Mouse (Mus musculus): ENCODE data around the gene Myo16.

Myo16 gene

GRCm38 (mm10) chr8:10472371-10472770 is 318.7 kb downstream of the Myo16 start:
- DNase-seq (ENCODE audit: low spot score in 2 of 2) = no peak

DNA sequence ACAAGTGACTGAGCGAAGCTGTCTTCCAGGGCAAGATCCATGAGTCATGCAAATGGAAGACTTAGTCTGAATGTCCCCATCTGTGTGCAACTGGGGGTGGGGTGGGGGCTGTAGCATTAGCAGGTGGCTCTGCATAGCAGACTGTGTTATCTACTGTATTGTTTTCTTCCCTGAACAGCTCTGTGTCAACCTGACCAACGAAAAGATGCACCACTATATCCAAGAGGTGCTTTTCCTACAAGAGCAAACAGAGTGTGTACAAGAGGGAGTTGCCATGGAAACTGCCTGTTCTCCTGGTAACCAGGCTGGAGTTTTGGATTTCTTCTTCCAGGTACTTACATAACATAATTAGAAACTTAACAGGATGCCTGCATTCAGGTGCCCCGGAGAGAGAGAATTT is 320.7 kb downstream of the Myo16 start:
- no peak for DNase-seq (ENCODE audit: low spot score in 2 of 2)

DNA sequence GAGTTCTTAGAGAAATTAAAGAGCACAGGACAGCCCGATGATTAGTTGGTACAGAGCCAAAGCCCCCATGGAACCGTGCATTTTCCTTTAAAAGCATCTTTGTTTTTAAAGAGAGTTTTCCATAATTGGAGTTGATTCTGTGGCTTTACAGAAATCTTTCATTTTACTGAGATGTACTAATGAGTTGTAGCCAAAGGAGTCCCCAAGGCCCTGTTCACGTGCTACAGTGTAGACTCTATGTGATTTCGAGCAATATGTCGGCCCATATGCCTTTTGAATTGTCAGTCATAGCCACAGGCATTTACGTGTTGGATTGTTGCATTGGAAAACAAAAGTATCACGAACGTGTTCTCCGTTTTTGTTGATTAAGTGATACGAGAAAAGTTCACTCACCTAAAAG is 325.3 kb downstream of the Myo16 start:
- no peak for DNase-seq (ENCODE audit: low spot score in 2 of 2)

GRCm38 (mm10) chr8:10480850-10481249 is 327.1 kb downstream of the Myo16 start:
- DNase-seq (ENCODE audit: low spot score in 2 of 2) = no peak

GRCm38 (mm10) chr8:10482064-10482463 is 328.4 kb downstream of the Myo16 start:
- DNase-seq (ENCODE audit: low spot score in 2 of 2) = no peak

- DNase-seq (ENCODE audit: low spot score in 2 of 2) = no peak
Observed at GRCm38 (mm10) chr8:10482880-10483279, 329.2 kb downstream of the Myo16 start.

- DNase-seq (ENCODE audit: low spot score in 2 of 2) = no peak
Observed at GRCm38 (mm10) chr8:10483841-10484240, 330.1 kb downstream of the Myo16 start.

GRCm38 (mm10) chr8:10489738-10490419 is 336.2 kb downstream of the Myo16 start:
- DNase-seq (ENCODE audit: low spot score in 2 of 2) = no peak

GRCm38 (mm10) chr8:10490420-10490784 is 336.7 kb downstream of the Myo16 start:
- no peak for DNase-seq (ENCODE audit: low spot score in 2 of 2)

GRCm38 (mm10) chr8:10490874-10491273 is 337.2 kb downstream of the Myo16 start:
- no peak for DNase-seq (ENCODE audit: low spot score in 2 of 2)

- no peak for DNase-seq (ENCODE audit: low spot score in 2 of 2)
Observed at GRCm38 (mm10) chr8:10499846-10500245, 346.1 kb downstream of the Myo16 start.

GRCm38 (mm10) chr8:10500465-10500864 is 346.8 kb downstream of the Myo16 start:
- no peak for DNase-seq (ENCODE audit: low spot score in 2 of 2)

- DNase-seq (ENCODE audit: low spot score in 2 of 2) = no peak
Observed at GRCm38 (mm10) chr8:10501750-10502149, 348.0 kb downstream of the Myo16 start.

DNA sequence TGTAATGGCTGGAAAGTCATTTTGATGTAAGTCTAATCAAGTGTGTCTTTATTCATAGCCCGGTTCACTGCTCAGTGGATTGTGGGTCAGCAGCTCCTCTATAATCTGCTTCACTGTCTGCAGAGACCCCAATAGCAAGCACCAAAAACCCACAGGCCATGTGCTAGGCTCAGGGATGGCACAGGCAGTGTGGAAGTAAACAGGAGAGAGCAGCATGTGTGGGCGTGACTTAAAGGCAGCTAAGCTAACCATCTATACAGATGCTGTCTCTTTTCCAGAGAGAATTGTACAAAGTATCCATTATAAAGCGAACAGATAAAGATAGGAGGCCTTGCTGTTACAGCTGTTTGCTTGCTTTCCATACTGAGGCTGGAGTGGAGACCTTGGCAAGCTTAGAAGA is 358.4 kb downstream of the Myo16 start:
- DNase-seq (ENCODE audit: low spot score in 2 of 2) = no peak

- no peak for DNase-seq (ENCODE audit: low spot score in 2 of 2)
Observed at GRCm38 (mm10) chr8:10517381-10517780, 363.7 kb downstream of the Myo16 start.

DNA sequence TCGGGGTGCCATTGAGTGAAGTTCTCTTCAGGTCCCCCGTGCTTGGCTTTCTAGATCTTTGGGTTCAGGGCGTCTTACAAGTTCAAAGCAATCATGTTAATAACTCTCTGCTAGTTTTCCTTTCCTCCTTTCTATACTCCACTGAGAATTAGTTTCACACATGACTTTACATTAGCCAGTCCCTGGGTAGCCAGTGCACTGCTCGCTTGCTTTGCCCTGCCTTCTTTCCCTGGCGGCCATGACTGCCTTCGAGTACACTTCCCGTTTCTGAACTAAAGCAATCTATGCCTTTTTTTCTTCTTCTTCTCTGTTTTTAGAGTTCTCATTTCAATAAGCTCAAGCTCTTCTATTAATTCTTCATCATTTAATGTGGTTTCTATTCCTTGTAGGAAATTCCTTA is 365.6 kb downstream of the Myo16 start:
- no peak for DNase-seq (ENCODE audit: low spot score in 2 of 2)

DNA sequence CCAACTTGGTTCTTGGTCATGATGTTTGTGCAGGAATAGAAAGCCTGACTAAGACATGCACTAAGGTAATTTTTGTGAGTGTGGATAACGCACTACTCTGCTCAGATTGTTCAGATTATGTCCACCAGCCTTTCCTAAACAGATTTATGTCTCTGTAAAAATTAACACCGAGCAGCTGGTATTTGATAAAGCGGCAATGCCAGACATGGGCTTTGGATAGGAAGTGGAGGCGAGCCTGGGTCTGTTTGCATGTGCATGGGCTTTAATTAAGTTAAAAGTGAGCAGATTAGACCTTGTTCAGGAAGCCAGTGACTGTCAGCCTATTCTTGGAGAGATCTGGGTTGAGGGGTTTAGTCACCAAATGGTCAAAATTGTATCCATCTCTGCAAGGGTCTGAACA is 367.8 kb downstream of the Myo16 start:
- no peak for DNase-seq (ENCODE audit: low spot score in 2 of 2)

DNA sequence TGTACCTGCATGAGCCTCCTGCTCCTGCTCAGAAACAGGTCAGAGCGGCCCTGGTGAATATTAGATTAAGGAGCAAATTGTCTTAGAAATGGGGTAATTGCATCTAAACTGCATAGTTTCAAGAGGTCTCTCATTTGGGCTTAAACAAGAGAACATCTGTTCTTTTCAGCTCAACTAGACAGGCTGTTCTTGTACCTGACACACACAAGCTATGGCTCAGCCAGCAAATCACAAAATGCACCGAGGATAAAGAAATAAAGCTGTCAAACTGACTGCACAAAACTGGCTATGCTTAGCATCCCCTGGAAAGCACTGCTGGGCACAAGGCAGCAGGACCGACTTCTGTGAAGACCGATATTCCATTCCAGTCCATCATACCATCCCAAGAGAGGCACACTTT is 372.0 kb downstream of the Myo16 start:
- no peak for DNase-seq (ENCODE audit: low spot score in 2 of 2)

DNA sequence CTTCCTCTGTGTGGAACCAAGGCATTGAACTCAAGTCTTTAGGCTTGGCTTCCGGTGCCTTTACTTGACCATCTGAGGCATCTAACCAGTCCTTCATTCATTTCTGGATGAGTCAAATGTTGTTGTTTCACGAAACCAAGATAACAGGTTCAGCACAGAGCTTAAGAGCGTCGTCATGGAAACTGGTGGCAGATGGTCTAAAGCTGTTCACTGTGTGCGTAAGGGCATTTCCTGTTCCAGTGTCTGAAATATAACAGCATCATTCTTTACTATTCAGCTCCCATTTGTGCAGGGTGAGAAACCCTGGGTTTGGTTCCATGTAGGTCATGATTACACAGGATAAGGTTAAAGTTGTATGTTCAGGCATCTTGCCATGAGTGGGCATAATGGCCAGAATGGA is 372.9 kb downstream of the Myo16 start:
- DNase-seq (ENCODE audit: low spot score in 2 of 2) = no peak

GRCm38 (mm10) chr8:10534619-10535286 is 381.0 kb downstream of the Myo16 start:
- DNase-seq (ENCODE audit: low spot score in 2 of 2) = no peak

DNA sequence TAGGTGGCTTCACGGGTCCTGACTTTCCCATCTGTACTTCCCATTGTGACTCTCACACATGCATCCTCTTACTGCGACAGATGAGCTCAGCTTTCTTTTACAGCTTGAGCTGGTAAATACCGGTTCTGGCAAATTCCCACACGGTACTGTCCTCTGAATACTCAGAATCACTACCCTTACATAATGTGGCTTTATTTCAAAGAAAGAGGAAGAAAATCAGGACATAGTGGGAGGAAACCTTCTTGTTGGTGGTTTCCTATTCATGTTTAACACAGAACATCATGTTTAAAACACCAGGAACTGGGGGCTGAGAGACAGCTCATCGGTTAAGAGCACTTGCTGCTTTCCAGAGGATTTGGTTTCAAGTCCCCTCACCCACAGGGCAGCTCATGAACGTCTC is 384.6 kb downstream of the Myo16 start:
- DNase-seq (ENCODE audit: low spot score in 2 of 2) = no peak

DNA sequence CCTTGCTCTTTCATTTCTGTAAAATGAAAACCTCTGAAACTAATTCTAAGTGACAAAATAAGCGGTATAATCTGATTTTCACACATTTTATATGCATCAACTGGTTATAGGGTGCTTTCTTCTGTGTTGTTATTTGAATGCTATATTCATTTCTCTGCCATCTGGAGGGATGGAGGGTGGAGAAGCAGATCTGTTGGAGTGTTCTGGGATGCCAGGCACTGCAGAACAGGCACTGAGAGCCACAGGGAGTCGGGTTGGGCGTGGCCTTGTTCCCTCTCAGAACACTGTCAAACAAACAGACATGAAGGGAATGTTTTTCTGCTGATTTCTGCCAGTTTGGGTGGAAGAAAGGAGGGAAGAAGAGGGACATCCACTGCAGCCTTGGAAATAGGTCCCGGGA is 386.0 kb downstream of the Myo16 start:
- DNase-seq (ENCODE audit: low spot score in 2 of 2) = no peak

DNA sequence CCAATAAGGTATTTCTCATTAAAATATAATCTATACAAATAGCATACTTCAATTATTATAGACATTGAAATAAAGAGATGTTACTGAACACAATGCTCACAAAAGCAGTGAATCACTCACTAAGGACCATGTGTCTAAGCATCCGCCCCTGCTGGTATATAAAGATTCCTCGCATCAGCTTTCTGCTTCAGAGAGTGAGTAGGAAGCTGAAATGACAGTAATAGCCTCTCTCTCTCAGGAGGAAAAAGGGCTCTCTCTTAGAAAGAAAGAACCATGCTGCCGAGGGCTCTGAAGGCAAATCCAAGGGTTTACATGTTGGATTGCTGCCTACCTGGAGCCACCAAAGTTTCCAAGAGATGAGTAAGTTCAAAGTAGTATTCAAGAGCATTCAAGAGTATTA is 392.2 kb downstream of the Myo16 start:
- no peak for DNase-seq (ENCODE audit: low spot score in 2 of 2)

DNA sequence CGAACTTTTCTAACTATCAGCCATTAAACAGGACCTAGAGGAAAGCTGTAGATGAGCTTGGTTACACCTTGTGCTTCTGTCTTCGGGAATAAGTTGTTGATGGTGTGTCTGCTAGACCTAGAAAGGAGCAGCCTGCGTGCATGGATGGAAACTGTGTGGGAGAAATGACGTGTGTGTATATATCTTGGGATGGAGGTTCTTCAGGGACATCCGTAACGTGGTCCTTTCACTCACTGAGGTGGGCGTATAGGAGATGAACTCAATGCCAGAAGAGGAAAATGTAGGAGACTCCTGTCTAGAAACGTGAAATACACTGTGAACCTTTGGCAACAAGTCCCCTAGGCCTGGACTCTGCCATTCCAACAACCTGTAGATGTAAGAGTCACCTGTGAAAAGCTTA is 392.8 kb downstream of the Myo16 start:
- DNase-seq (ENCODE audit: low spot score in 2 of 2) = no peak

All from spleen, postnatal 14 days (tissue).